Mouse (Mus musculus): ENCODE data around the gene Plxna2. TPM values are rescaled to one million over a fixed set of nuclear protein-coding genes. Genes with fewer than 3 reads are reported as not detected.

Plxna2 gene
- polyA plus RNA-seq, 1 experiment from 2014 or later, result 10.4 TPM

GRCm38 (mm10) chr1:194645898-194646297 lies 27.9 kb downstream of the Plxna2 start:
- no peaks in the 10 kb centered on the region for H3K9me3 ChIP-seq (ENCODE audit: control insufficient read depth, low read length)
- H3K4me2 ChIP-seq (ENCODE audit: low read depth, low read length), result no peak overlapping the region
- H3K27me3 ChIP-seq (ENCODE audit: control insufficient read depth, insufficient read depth, low read depth, low read length), result no peaks in the 10 kb centered on the region
- no peak overlapping the region for H3K4me3 ChIP-seq (ENCODE audit: low read length)
- no peak overlapping the region for H3K9ac ChIP-seq (ENCODE audit: low read length)
- no peak overlapping the region for H3K27ac ChIP-seq (ENCODE audit: low read length)
- no peak for ATAC-seq (ENCODE audit: low read depth)
- peaks cover 12% of the 10 kb centered on the region for H3K36me3 ChIP-seq (ENCODE audit: control insufficient read depth, insufficient read depth, low read length)
- 57% methylated on average over 1 of the region's 1 CpGs for WGBS
- peaks cover 11% of the 10 kb centered on the region for H3K4me1 ChIP-seq (replicated peaks; ENCODE audit: control insufficient read depth, insufficient read depth, low read length)

GRCm38 (mm10) chr1:194650076-194650475 lies 32.1 kb downstream of the Plxna2 start:
- H3K4me3 ChIP-seq (ENCODE audit: low read length), result no peak overlapping the region
- H3K27ac ChIP-seq (ENCODE audit: low read length), result no peak overlapping the region
- H3K4me2 ChIP-seq (ENCODE audit: low read depth, low read length), result no peak overlapping the region
- H3K9ac ChIP-seq (ENCODE audit: low read length), result no peak overlapping the region
- H3K36me3 ChIP-seq (ENCODE audit: control insufficient read depth, insufficient read depth, low read length), result peaks cover 3% of the 10 kb centered on the region; the same call in 1 of the 2 replicates
- H3K27me3 ChIP-seq (ENCODE audit: control insufficient read depth, insufficient read depth, low read depth, low read length), result no peaks in the 10 kb centered on the region
- peaks cover 6% of the 10 kb centered on the region; the same call in 1 of the 2 replicates for H3K4me1 ChIP-seq (replicated peaks; ENCODE audit: control insufficient read depth, insufficient read depth, low read length)
- ATAC-seq (ENCODE audit: low read depth), result no peak
- no peaks in the 10 kb centered on the region for H3K9me3 ChIP-seq (ENCODE audit: control insufficient read depth, low read length)
- WGBS, result 63% methylated on average over 1 of the region's 1 CpGs

DNA sequence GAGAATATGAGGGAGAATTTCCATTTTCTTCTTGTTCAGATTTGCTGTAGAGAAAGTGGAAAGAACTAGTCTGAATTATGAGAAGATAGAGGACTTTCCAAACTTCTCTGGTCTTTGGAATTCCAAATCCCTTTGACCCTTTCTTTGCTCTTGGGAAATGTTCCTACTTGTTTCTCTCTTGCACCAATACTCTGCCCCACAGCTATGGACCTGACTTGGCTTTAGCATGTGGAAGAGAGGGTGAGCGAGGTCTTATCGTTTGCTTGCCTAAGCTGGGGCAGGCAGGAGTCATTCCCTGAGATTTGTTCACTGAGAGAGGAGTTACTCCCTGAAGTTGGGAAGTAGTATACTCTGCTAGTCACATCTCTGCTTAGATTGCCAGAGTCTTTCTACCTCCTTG lies 32.5 kb downstream of the Plxna2 start:
- Histone ChIP-seq H3K4me1 (replicated peaks; ENCODE audit: control insufficient read depth, insufficient read depth, low read length) (peaks cover 6% of the 10 kb centered on the region; the same call in 1 of the 2 replicates), H3K4me3 (ENCODE audit: low read length) (no peak overlapping the region), H3K4me2 (ENCODE audit: low read depth, low read length) (no peak overlapping the region), H3K9me3 (ENCODE audit: control insufficient read depth, low read length) (no peaks in the 10 kb centered on the region), H3K9ac (ENCODE audit: low read length) (no peak overlapping the region), H3K36me3 (ENCODE audit: control insufficient read depth, insufficient read depth, low read length) (0 out of 2 replicates have a peak, but pooled peaks cover 2% of the 10 kb centered on the region), H3K27ac (ENCODE audit: low read length) (no peak overlapping the region), H3K27me3 (ENCODE audit: control insufficient read depth, insufficient read depth, low read depth, low read length) (no peaks in the 10 kb centered on the region)
- 78% methylated on average over 2 of the region's 2 CpGs for WGBS
- ATAC-seq (ENCODE audit: low read depth), result no peak

GRCm38 (mm10) chr1:194651987-194652386 lies 34.0 kb downstream of the Plxna2 start:
- Histone ChIP-seq H3K9ac (ENCODE audit: low read length) (no peak overlapping the region), H3K9me3 (ENCODE audit: control insufficient read depth, low read length) (no peaks in the 10 kb centered on the region), H3K4me3 (ENCODE audit: low read length) (no peak overlapping the region), H3K27me3 (ENCODE audit: control insufficient read depth, insufficient read depth, low read depth, low read length) (no peaks in the 10 kb centered on the region), H3K36me3 (ENCODE audit: control insufficient read depth, insufficient read depth, low read length) (0 out of 2 replicates have a peak, but pooled peaks cover 5% of the 10 kb centered on the region), H3K4me2 (ENCODE audit: low read depth, low read length) (no peak overlapping the region), H3K27ac (ENCODE audit: low read length) (peak overlapping the region; percentile 87), H3K4me1 (replicated peaks; ENCODE audit: control insufficient read depth, insufficient read depth, low read length) (peaks cover 6% of the 10 kb centered on the region; the same call in 1 of the 2 replicates)
- ATAC-seq (ENCODE audit: low read depth), result peak; percentile 97
- WGBS, result 28% methylated on average over 3 of the region's 3 CpGs

- ATAC-seq (ENCODE audit: low read depth), result peak; percentile 28; the same call in 1 of the 2 replicates
- 38% methylated on average over 1 of the region's 1 CpGs for WGBS
- H3K27ac ChIP-seq (ENCODE audit: low read length), result peak overlapping the region; percentile 3; the same call in 1 of the 2 replicates
Measured at GRCm38 (mm10) chr1:194658459-194659160, 40.6 kb downstream of the Plxna2 start.

GRCm38 (mm10) chr1:194660426-194661119 lies 42.6 kb downstream of the Plxna2 start:
- H3K36me3 ChIP-seq (ENCODE audit: control insufficient read depth, insufficient read depth, low read length), result 0 out of 2 replicates have a peak, but pooled peaks cover 3% of the 10 kb centered on the region
- ATAC-seq (ENCODE audit: low read depth), result no peak
- WGBS, result 87% methylated on average over 3 of the region's 3 CpGs
- H3K9me3 ChIP-seq (ENCODE audit: control insufficient read depth, low read length), result no peaks in the 10 kb centered on the region
- no peaks in the 10 kb centered on the region for H3K27me3 ChIP-seq (ENCODE audit: control insufficient read depth, insufficient read depth, low read depth, low read length)
- H3K27ac ChIP-seq (ENCODE audit: low read length), result no peak overlapping the region
- no peak overlapping the region for H3K4me3 ChIP-seq (ENCODE audit: low read length)
- H3K4me1 ChIP-seq (replicated peaks; ENCODE audit: control insufficient read depth, insufficient read depth, low read length), result peaks cover 7% of the 10 kb centered on the region
- no peak overlapping the region for H3K9ac ChIP-seq (ENCODE audit: low read length)
- H3K4me2 ChIP-seq (ENCODE audit: low read depth, low read length), result no peak overlapping the region

More at GRCm38 (mm10) chr1:194658459-194659160, 40.6 kb downstream of the Plxna2 start:
- H3K4me3 ChIP-seq (ENCODE audit: low read length), result no peak overlapping the region
- 0 out of 2 replicates have a peak, but pooled peaks cover 3% of the 10 kb centered on the region for H3K36me3 ChIP-seq (ENCODE audit: control insufficient read depth, insufficient read depth, low read length)
- peaks cover 7% of the 10 kb centered on the region for H3K4me1 ChIP-seq (replicated peaks; ENCODE audit: control insufficient read depth, insufficient read depth, low read length)
- no peaks in the 10 kb centered on the region for H3K27me3 ChIP-seq (ENCODE audit: control insufficient read depth, insufficient read depth, low read depth, low read length)
- H3K9ac ChIP-seq (ENCODE audit: low read length), result no peak overlapping the region
- H3K9me3 ChIP-seq (ENCODE audit: control insufficient read depth, low read length), result no peaks in the 10 kb centered on the region
- H3K4me2 ChIP-seq (ENCODE audit: low read depth, low read length), result no peak overlapping the region

DNA sequence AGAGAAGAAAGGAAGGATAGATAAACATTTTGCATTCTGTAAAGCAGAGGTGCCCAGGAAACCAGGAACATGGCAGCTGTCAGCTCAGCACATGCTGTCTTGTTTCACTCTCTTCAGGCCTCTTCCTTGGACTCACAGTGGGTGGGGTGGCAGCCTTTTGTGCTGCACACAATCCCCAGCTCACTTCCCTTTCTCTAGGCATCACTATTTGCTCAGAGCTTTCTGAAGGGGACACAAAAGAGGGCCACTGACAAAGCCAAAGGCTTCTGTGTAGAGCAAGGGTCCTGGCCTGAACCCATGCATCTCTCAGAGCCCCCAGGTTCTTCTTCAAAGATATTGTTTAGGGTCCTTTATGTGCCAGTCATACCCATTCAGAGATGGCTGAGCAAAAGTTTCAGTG lies 45.0 kb downstream of the Plxna2 start:
- Histone ChIP-seq H3K9me3 (ENCODE audit: control insufficient read depth, low read length) (no peaks in the 10 kb centered on the region), H3K9ac (ENCODE audit: low read length) (no peak overlapping the region), H3K4me2 (ENCODE audit: low read depth, low read length) (no peak overlapping the region), H3K27me3 (ENCODE audit: control insufficient read depth, insufficient read depth, low read depth, low read length) (no peaks in the 10 kb centered on the region), H3K4me3 (ENCODE audit: low read length) (no peak overlapping the region), H3K4me1 (replicated peaks; ENCODE audit: control insufficient read depth, insufficient read depth, low read length) (peaks cover 7% of the 10 kb centered on the region), H3K27ac (ENCODE audit: low read length) (no peak overlapping the region), H3K36me3 (ENCODE audit: control insufficient read depth, insufficient read depth, low read length) (no peaks in the 10 kb centered on the region)
- no peak for ATAC-seq (ENCODE audit: low read depth)

- Histone ChIP-seq H3K9ac (ENCODE audit: low read length) (no peak overlapping the region), H3K27me3 (ENCODE audit: control insufficient read depth, insufficient read depth, low read depth, low read length) (no peaks in the 10 kb centered on the region), H3K9me3 (ENCODE audit: control insufficient read depth, low read length) (no peaks in the 10 kb centered on the region), H3K4me3 (ENCODE audit: low read length) (no peak overlapping the region), H3K4me2 (ENCODE audit: low read depth, low read length) (no peak overlapping the region), H3K27ac (ENCODE audit: low read length) (no peak overlapping the region), H3K4me1 (replicated peaks; ENCODE audit: control insufficient read depth, insufficient read depth, low read length) (no peaks in the 10 kb centered on the region), H3K36me3 (ENCODE audit: control insufficient read depth, insufficient read depth, low read length) (no peaks in the 10 kb centered on the region)
- 73% methylated on average over 3 of the region's 3 CpGs for WGBS
- no peak for ATAC-seq (ENCODE audit: low read depth)
Measured at GRCm38 (mm10) chr1:194665715-194666114, 47.7 kb downstream of the Plxna2 start.

DNA sequence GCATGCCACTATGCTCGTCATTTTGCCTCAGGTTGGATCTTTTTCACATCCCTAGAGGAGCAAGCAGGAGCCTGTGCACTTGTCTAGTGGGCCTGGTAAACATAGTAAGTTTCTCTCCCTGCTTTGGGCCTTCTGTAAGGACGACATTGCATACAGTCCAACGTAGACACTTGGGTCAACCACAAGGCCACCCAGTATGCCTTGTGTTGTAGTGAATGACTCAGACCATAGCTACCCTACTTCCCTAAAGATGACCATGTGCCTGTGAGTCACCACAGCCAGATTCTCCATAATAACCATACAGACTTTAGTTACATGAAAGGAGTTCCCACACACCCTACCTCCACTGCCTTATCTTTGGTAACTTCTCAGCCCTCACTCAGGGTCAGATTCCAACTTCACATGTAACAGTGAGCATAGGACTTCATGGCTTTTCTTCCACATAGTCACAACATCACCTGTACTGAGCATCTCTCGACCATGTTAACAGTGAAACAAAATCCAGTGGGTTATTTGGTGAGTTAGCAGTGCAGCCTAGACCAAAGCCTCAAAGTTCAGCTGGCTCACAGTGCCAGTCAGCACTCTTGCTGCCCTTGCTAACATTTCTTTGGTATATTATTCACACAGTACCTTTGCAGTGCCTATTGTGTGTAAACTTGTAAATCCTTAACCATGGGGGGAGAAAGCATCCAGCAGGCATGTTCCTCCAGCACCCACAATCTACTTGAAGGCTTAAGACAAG lies 53.9 kb downstream of the Plxna2 start:
- H3K4me2 ChIP-seq (ENCODE audit: low read depth, low read length), result no peak overlapping the region
- H3K27me3 ChIP-seq (ENCODE audit: control insufficient read depth, insufficient read depth, low read depth, low read length), result no peaks in the 10 kb centered on the region
- H3K4me1 ChIP-seq (replicated peaks; ENCODE audit: control insufficient read depth, insufficient read depth, low read length), result peaks cover 5% of the 10 kb centered on the region
- H3K27ac ChIP-seq (ENCODE audit: low read length), result no peak overlapping the region
- ATAC-seq (ENCODE audit: low read depth), result no peak
- no peaks in the 10 kb centered on the region for H3K9me3 ChIP-seq (ENCODE audit: control insufficient read depth, low read length)
- H3K4me3 ChIP-seq (ENCODE audit: low read length), result no peak overlapping the region
- 78% methylated on average over 4 of the region's 4 CpGs for WGBS
- no peaks in the 10 kb centered on the region for H3K36me3 ChIP-seq (ENCODE audit: control insufficient read depth, insufficient read depth, low read length)
- H3K9ac ChIP-seq (ENCODE audit: low read length), result no peak overlapping the region

Data from lung, embryonic 16.5 days (tissue).